Mouse (Mus musculus): ENCODE measurements around the gene Atp2a3. TPM values are rescaled to one million over a fixed set of nuclear protein-coding genes. Genes with fewer than 3 reads are reported as not detected.

Gene Atp2a3
- polyA plus RNA-seq, 1 experiment from 2014 or later, result 2.0 TPM

DNA sequence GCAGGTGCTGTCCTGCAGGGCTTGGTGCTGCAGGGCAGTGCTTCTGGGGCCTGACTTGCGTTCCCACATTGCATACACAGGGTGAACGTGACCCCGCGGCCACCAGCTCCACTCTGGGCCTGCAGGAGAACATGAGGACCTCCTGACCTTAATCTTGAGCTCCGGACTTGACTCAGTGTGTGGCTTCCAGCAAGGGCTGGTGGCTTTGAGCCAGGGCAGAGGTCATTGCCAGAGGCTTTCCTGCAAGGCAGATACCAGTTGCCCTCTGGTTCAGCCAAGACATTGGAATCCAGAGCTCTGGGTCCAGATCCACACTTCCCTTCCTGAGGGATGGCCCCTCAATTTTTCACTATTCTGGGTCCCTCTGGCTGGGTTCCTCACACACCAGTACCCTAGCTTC, 53.0 kb downstream of the Atp2a3 start:
- H3K9me3 ChIP-seq (ENCODE audit: control insufficient read depth, low read length), result no peaks in the 10 kb centered on the region
- H3K9ac ChIP-seq, result no peak overlapping the region
- 0 out of 2 replicates have a peak, but pooled peaks cover 6% of the 10 kb centered on the region for H3K27me3 ChIP-seq (ENCODE audit: control insufficient read depth, insufficient read depth, low read length)
- DNase-seq (ENCODE audit: low spot score), result no peak
- WGBS, result 82% methylated on average over 5 of the region's 5 CpGs
- H3K4me1 ChIP-seq (replicated peaks; ENCODE audit: control insufficient read depth, insufficient read depth, low read length), result peaks cover 4% of the 10 kb centered on the region; the same call in 1 of the 2 replicates
- no peak for ATAC-seq (ENCODE audit: low FRiP score)
- no peak overlapping the region for H3K27ac ChIP-seq
- no peak overlapping the region for H3K4me2 ChIP-seq (replicated peaks)
- H3K36me3 ChIP-seq (replicated peaks; ENCODE audit: control insufficient read depth, insufficient read depth), result no peaks in the 10 kb centered on the region
- no peak overlapping the region for H3K4me3 ChIP-seq (replicated peaks; ENCODE audit: low read length)

DNA sequence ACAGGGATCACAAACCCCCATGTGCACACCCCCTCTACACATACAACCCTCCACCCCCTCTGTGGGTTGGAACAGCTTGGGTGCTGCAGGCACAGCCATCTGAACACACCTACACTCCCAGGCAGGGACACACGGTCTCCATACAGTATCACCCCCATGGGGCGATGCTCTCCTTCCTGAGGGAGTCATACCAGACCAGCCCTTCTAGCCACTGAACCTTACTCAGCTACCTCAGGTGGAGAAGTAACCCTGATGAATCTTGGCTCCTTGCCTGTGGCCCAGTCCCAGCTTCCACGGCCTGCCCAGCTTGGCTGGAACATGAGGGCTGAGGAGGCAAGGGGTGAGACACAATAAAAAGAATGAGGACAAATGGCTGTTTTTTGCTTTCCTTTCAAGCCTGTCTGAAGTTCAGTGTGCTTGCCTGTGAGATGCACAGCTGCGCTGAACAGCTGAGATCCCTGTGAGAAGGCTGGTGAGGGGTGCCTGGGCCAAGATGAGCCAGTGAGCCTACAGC, 53.9 kb downstream of the Atp2a3 start:
- Histone ChIP-seq H3K9me3 (ENCODE audit: control insufficient read depth, low read length) (no peaks in the 10 kb centered on the region), H3K9ac (no peak overlapping the region), H3K36me3 (replicated peaks; ENCODE audit: control insufficient read depth, insufficient read depth) (no peaks in the 10 kb centered on the region), H3K4me2 (replicated peaks) (no peak overlapping the region), H3K4me1 (replicated peaks; ENCODE audit: control insufficient read depth, insufficient read depth, low read length) (peaks cover 7% of the 10 kb centered on the region; the same call in 1 of the 2 replicates), H3K4me3 (replicated peaks; ENCODE audit: low read length) (no peak overlapping the region), H3K27me3 (ENCODE audit: control insufficient read depth, insufficient read depth, low read length) (0 out of 2 replicates have a peak, but pooled peaks cover 6% of the 10 kb centered on the region), H3K27ac (no peak overlapping the region)
- ATAC-seq (ENCODE audit: low FRiP score) (no peak), DNase-seq (ENCODE audit: low spot score) (no peak)
- WGBS, result 68% methylated on average over 4 of the region's 4 CpGs

DNA sequence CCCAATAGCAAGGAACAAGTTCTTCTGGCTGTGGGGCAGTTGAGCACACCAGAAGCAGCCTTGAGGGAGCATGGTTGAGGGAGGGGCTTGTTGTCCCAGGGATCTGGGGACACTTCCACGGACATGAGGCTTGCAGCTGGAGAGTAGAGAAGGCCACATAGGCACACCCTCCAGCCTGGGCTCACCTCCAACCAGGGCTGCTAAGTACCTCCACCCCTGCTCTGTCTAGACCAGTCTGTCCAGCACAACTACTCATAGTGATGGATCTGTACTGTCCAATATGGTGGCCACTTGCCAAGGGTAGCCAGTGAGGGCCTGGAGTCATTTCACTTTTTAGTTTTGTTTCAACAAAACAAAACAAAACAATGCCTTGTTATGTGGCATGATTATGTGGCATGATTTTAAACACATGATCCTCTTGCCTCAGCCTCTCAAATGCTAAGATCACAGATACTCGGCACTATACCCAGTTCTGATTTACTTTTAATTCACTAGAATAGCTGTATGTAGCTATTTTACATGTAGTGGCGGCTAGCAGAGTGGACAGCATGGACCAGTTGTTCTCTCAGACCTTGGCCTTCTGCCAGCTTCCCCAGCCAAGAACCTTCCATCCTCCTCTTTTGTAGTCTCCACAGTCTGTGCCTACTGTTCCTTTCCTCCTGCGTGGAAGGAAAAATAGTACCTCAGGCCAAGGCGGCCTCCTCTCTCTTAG, 54.6 kb downstream of the Atp2a3 start:
- 69% methylated on average over 5 of the region's 5 CpGs for WGBS
- no peak overlapping the region for H3K4me2 ChIP-seq (replicated peaks)
- DNase-seq (ENCODE audit: low spot score), result no peak
- H3K27ac ChIP-seq, result no peak overlapping the region
- no peak overlapping the region for H3K9ac ChIP-seq
- peaks cover 14% of the 10 kb centered on the region for H3K4me1 ChIP-seq (replicated peaks; ENCODE audit: control insufficient read depth, insufficient read depth, low read length)
- no peak overlapping the region for H3K4me3 ChIP-seq (replicated peaks; ENCODE audit: low read length)
- no peaks in the 10 kb centered on the region for H3K36me3 ChIP-seq (replicated peaks; ENCODE audit: control insufficient read depth, insufficient read depth)
- H3K27me3 ChIP-seq (ENCODE audit: control insufficient read depth, insufficient read depth, low read length), result 0 out of 2 replicates have a peak, but pooled peaks cover 10% of the 10 kb centered on the region
- no peaks in the 10 kb centered on the region for H3K9me3 ChIP-seq (ENCODE audit: control insufficient read depth, low read length)
- ATAC-seq (ENCODE audit: low FRiP score), result no peak

DNA sequence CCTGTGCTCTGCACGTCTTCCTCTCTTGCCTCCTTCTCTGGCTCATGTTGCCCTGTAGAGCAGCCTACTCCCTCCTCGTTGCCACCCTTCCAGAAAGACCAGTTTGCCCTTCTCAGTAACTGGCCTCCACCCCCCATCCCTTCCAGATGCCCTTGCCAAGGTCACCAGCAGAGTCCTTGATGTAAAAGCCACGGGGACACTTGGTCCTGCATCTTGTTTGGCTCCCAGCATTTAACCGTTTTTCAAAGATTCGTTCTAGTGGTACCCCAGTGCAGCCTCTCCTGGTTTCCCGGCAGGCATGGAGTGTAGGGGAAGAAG, 55.1 kb downstream of the Atp2a3 start:
- H3K4me1 ChIP-seq (replicated peaks; ENCODE audit: control insufficient read depth, insufficient read depth, low read length), result peaks cover 15% of the 10 kb centered on the region
- DNase-seq (ENCODE audit: low spot score), result no peak
- 76% methylated on average over 6 of the region's 6 CpGs for WGBS
- H3K9me3 ChIP-seq (ENCODE audit: control insufficient read depth, low read length), result no peaks in the 10 kb centered on the region
- no peak for ATAC-seq (ENCODE audit: low FRiP score)
- no peak overlapping the region for H3K4me3 ChIP-seq (replicated peaks; ENCODE audit: low read length)
- no peak overlapping the region for H3K9ac ChIP-seq
- H3K36me3 ChIP-seq (replicated peaks; ENCODE audit: control insufficient read depth, insufficient read depth), result no peaks in the 10 kb centered on the region
- 0 out of 2 replicates have a peak, but pooled peaks cover 14% of the 10 kb centered on the region for H3K27me3 ChIP-seq (ENCODE audit: control insufficient read depth, insufficient read depth, low read length)
- H3K27ac ChIP-seq, result no peak overlapping the region
- no peak overlapping the region for H3K4me2 ChIP-seq (replicated peaks)

DNA sequence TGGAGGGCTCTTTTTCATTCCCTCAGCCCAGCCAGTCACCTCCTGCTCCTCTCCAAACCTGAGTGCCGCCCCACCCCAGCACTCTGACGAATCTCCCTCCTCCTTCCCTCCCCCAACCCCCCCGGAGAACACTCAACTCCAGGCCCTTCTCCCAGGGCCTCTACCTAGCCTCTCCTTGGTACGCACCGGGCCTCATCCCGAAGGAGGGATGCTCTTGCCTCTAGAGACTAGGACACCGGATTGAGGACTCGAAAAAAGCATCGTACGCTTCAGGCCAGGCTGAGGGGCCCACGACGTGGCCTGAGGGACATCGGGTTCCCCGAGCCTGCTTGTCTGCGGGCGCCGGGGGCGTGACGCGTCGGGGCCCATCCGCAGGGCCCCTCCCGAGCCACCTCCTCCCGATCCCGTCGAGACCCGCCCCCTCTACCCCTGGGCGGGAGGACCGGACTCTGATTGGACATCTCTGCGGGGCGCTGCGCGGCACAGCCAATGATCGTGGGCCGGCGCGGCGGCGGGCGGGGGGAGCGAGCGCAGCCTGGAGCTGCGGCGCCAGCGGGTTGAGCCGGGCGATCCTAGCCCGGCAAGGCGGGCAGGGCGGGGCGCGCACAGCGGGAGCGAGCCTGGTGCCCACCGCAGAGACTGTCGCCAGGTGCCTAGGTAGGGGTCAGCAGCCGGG, 57.6 kb downstream of the Atp2a3 start, which contains the start of gene Camkk1:
TSS of gene Camkk1 (plus strand) at position 538 of the 676 bp plus-strand sequence.
- peak within 1 kb of the TSS; percentile 89 for H3K4me2 ChIP-seq (replicated peaks)
- H3K36me3 ChIP-seq (replicated peaks; ENCODE audit: control insufficient read depth, insufficient read depth), result no peaks in the 10 kb centered on the region
- under 1% methylated on average over 57 of the region's 57 CpGs for WGBS
- peak within 1 kb of the TSS; percentile 71 for H3K9ac ChIP-seq
- H3K4me1 ChIP-seq (replicated peaks; ENCODE audit: control insufficient read depth, insufficient read depth, low read length), result peaks cover 15% of the 10 kb centered on the region
- peak within 1 kb of the TSS; percentile 60 for H3K4me3 ChIP-seq (replicated peaks; ENCODE audit: low read length)
- H3K27ac ChIP-seq, result peak within 1 kb of the TSS; percentile 69
- H3K9me3 ChIP-seq (ENCODE audit: control insufficient read depth, low read length), result no peaks in the 10 kb centered on the region
- 0 out of 2 replicates have a peak, but pooled peaks cover 14% of the 10 kb centered on the region for H3K27me3 ChIP-seq (ENCODE audit: control insufficient read depth, insufficient read depth, low read length)
- DNase-seq (ENCODE audit: low spot score) (peak; percentile 92), ATAC-seq (ENCODE audit: low FRiP score) (peak; percentile 94)

DNA sequence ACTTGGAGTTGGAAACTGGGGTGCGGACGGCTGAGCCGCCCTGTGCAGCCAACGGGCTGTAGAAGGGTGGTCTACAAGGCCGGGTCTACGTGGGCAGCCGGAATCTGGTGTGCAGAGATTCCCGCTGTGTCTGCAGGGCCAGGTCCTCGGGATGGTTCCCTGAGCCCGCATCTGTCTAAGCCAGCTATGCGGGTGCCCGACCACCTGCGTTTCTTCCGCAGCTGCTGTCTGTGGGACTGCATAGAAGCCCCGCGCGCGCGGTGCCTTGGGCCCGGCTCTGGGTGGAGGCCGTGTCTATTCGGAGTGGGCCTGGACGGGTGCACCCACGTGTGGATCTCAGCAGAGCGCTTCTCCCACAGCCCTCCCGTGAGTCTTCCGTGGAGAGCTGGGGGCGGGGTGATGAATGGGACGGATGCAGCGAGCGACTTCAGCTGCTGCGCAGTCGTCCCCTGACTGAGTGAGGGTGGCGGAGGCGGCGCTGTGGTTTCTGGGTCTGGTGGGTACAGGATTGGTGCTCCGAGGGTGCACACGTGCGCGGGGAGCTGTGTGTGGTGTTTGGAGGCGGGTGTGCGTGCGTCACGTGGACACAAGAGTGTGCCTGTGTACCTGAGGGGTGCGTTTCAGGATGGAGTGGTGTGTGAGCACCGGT, 58.3 kb downstream of the Atp2a3 start:
- Histone ChIP-seq H3K4me2 (replicated peaks) (peak overlapping the region; percentile 89), H3K4me3 (replicated peaks; ENCODE audit: low read length) (peak overlapping the region; percentile 60), H3K36me3 (replicated peaks; ENCODE audit: control insufficient read depth, insufficient read depth) (no peaks in the 10 kb centered on the region), H3K27ac (peak overlapping the region; percentile 69), H3K9me3 (ENCODE audit: control insufficient read depth, low read length) (no peaks in the 10 kb centered on the region), H3K4me1 (replicated peaks; ENCODE audit: control insufficient read depth, insufficient read depth, low read length) (peaks cover 16% of the 10 kb centered on the region), H3K27me3 (ENCODE audit: control insufficient read depth, insufficient read depth, low read length) (0 out of 2 replicates have a peak, but pooled peaks cover 14% of the 10 kb centered on the region), H3K9ac (peak overlapping the region; percentile 71)
- under 1% methylated on average over 46 of the region's 46 CpGs for WGBS
- DNase-seq (ENCODE audit: low spot score), result peak; percentile 63
- ATAC-seq (ENCODE audit: low FRiP score), result peak; percentile 75

DNA sequence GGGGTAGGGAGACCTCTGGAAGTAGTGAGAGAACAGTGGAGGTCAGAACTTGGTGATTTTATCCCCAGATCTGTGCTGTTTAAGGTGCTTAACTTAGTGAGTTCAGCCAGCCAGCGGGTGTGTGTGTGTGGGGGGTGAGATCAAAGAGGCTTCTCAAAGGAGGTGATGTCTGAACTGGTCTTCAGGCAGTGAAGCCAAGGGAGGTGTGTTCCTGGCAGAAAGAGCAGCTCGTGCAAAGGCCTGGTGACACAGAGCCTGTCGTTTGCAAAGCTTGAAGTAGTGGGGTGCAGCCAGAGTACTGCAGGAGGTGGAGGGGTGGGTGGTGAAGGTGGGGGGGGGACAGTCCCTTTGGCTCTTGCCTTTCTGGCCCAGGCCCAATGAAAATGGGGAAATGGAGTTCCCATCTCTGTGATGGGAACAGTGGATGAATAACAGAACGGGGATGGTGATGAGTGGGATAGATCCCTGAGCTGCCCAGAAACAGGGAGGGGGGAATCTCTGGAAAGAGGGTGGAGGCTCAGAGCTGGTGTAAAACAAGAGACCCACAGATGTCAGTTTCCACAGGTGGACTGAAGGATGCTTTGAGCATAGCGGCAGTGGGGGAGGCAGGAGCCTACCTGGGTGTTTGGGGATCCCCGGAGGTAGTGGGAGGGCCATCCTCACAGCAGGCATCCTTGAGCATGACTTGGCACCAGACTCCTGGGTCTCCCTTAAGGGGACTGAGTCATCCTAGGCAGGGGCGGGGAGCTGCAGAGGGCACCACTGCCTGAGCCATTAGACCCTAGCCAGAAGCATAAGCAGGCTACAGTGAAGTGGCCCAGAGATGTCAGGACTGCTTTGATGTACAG, 60.2 kb downstream of the Atp2a3 start:
- Histone ChIP-seq H3K9ac (no peak overlapping the region), H3K4me2 (replicated peaks) (no peak overlapping the region)

DNA sequence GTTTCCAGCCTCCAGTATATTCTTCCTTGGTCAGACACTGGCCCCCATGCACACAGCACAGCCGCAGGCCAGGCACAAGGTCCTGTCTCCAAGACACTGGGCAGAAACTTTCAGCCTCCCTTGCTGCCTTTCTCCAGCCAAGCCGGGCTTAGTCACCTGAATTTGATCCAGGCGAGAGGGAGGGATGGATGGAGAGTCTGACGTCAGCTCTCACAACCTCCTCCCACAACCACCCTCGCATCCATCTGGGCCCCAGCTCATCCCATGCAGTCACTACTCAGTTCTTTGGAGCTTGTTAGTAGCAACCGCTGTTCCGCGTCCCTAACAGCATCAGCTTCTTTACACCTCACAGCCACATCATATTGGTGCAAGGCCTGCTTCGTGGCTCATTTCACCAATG, 62.1 kb downstream of the Atp2a3 start:
- ATAC-seq (ENCODE audit: low FRiP score) (no peak), DNase-seq (ENCODE audit: low spot score) (no peak)
- no peak overlapping the region for H3K4me3 ChIP-seq (replicated peaks; ENCODE audit: low read length)
- peaks cover 16% of the 10 kb centered on the region for H3K36me3 ChIP-seq (replicated peaks; ENCODE audit: control insufficient read depth, insufficient read depth)
- peaks cover 19% of the 10 kb centered on the region for H3K4me1 ChIP-seq (replicated peaks; ENCODE audit: control insufficient read depth, insufficient read depth, low read length)
- H3K27me3 ChIP-seq (ENCODE audit: control insufficient read depth, insufficient read depth, low read length), result 0 out of 2 replicates have a peak, but pooled peaks cover 9% of the 10 kb centered on the region
- no peaks in the 10 kb centered on the region for H3K9me3 ChIP-seq (ENCODE audit: control insufficient read depth, low read length)
- WGBS, result 53% methylated on average over 9 of the region's 9 CpGs
- H3K9ac ChIP-seq, result no peak overlapping the region
- no peak overlapping the region for H3K27ac ChIP-seq
- H3K4me2 ChIP-seq (replicated peaks), result no peak overlapping the region

More for the DNA sequence above, 60.2 kb downstream of the Atp2a3 start:
- no peak overlapping the region for H3K4me3 ChIP-seq (replicated peaks; ENCODE audit: low read length)
- H3K27ac ChIP-seq, result no peak overlapping the region
- DNase-seq (ENCODE audit: low spot score), result no peak
- peaks cover 4% of the 10 kb centered on the region; the same call in 1 of the 2 replicates for H3K36me3 ChIP-seq (replicated peaks; ENCODE audit: control insufficient read depth, insufficient read depth)
- 56% methylated on average over 7 of the region's 7 CpGs for WGBS
- no peaks in the 10 kb centered on the region for H3K9me3 ChIP-seq (ENCODE audit: control insufficient read depth, low read length)
- ATAC-seq (ENCODE audit: low FRiP score), result no peak
- H3K27me3 ChIP-seq (ENCODE audit: control insufficient read depth, insufficient read depth, low read length), result 0 out of 2 replicates have a peak, but pooled peaks cover 14% of the 10 kb centered on the region
- peaks cover 20% of the 10 kb centered on the region for H3K4me1 ChIP-seq (replicated peaks; ENCODE audit: control insufficient read depth, insufficient read depth, low read length)

Data from hindbrain, embryonic 14.5 days (tissue).